Mouse (Mus musculus) kidney, adult 9 months (tissue): ENCODE measurements at regions not wholly inside any gene's neighbourhood (a gene's known extent, or its start where the extent isn't known, plus 50 kb on each side); places are given as distances from the start of the nearest gene placed in this dataset.

Experiments
- DNase-seq: peaks from one replicate; pipeline ENCODE4 v3.0.0; 2022

DNA sequence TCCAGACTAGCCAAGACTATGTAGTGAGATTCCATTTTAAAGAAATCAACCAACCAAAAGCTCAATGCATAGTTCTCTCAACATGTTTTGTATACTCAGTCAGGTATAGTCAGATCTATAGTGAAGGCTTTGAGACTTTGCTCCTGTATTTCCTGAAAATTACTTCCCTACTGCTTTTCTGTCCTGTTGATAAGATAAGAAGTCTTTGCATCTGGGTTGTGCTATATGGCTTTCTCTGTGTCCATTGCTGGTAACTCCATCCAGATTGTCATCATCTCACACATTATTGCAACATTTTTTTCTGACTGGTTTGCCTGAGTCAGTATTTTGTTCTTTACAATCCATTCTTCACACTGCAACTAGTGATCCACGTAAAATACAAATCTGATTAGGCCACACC is 74.0 kb downstream of the Agtr2 start:
- DNase-seq: no peak

DNA sequence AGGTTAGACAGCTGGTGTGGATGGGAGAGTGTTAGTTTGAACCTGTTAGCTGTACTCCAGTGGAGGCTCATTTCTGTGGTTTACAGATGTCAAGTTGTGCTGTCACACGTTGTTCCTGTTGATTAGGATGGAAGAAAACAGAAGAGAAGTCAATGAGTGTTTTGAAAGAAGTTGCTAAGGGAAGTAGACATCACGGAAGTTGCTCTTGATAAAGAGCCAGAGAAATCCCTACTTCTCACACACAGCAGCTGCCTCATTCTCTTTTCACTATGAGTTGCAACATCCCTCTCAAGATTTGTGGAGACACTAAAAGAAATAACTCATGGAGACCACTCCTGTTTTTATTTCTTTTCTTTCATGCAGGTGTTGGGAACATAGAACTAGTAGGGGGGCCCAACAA is 82.3 kb downstream of the Agtr2 start:
- peak; percentile 3 for DNase-seq

DNA sequence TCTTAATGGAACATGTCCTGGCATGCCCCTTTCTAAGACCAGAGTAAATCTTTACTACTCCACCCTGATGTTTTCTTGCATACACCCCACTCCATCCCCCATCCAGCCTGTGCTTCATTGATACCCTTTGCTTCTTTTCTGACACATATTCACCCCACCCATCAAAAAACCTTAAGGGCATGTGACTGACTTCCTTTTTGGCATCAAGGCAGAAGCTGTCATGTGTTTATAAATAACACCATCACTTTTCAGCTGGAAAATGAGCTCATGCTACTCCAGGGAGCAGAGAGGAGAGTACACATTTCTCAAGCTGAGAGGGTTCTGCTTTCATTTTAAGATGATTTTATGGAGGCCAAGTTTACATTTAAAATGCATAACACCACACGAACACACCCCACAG is 83.2 kb downstream of the Agtr2 start:
- DNase-seq: peak; percentile 0

DNA sequence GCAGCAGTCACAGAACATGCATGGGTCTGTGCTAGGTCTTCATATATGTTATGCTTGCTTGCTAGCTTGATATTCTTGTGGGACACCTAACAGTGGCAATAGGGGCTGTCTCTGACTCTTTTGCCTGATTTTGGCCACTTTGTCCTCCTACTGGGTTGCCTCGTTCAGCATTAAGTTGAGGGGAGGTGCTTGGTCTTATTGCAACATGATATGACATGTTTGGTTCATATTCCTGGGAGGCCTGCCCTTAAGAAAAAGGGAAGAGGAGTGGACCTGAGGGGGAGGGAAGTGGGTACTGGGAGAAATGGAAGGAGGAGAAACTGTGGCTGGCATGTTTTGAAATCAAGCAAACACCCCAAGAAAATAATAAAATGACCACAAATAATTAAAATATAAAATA is 83.6 kb downstream of the Agtr2 start:
- DNase-seq: no peak

DNA sequence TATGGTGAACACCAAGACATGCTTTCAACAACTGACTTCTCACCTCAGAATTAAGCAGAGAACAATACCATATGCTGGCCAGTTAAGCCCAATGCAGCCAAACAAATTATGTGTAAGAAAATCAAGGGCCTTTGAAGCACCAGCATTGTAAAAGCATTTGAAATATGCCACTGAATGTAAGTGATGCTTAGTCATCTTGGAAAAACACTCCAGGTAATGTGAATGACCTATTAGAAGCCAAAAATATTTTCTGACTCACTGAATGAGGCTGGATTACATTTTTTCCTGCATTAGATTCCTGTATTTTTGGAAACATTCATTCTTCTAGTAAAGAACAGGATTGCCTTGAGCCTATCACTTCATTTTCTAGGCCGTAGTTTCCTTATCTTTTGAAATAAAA is 95.6 kb downstream of the Agtr2 start:
- no peak for DNase-seq

DNA sequence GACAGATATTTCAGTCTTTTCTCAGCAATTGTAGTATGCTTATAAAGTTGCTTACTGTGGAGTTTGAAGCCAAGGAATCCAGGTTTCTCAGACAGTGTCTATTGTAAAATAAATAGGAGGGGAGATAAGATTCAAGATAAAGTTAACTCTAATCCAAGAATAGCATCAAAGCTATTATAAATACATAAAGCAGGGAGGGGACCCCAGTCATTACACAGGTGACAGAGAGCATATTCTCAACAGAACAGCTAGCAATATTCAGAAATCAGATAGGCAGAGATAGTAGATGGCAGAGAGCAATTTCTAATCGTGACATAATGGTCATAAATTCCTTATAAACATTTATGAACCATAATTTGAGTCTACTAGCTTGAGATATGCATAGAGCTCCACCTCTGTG is 101.7 kb downstream of the Agtr2 start:
- DNase-seq: no peak

DNA sequence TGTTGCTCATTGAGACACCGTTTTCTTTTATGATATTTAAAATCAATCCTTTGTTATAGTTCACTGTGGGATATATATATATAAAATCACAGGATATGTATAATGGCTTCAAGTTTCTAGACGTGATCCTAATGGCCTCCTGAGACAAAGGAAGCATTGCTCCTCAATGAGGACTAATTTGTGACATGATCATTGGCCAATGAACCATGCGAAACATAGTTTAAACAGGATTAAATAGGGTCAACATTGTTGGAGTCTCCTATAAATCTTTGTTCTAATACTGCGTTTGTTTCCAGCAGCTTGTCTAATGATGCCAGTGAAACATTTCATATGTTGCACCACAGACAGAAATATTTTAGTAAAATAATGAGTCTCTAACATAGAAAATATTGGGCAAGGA is 105.5 kb downstream of the Agtr2 start:
- no peak for DNase-seq
